Mouse (Mus musculus): ENCODE data around the gene BC028528.
A peak's percentile ranks its signal among the peaks of the same experiment; 100 is the strongest.

The BC028528 gene

GRCm38 (mm10) chr3:95905146-95905939, 13.5 kb upstream of the BC028528 start:
- DNase-seq, result peak in 1 of 2 experiments; percentile 38

- peak; percentile 55 to 62 for DNase-seq
Measured at GRCm38 (mm10) chr3:95904568-95904967, 12.8 kb upstream of the BC028528 start, which contains the start of gene Car14. TSS of gene Car14 (minus strand) at chr3:95904691.

- DNase-seq, result peak; percentile 80 to 82
Measured at GRCm38 (mm10) chr3:95903753-95904502, 12.1 kb upstream of the BC028528 start.

- peak in 1 of 2 experiments; percentile 35 for DNase-seq
Measured at GRCm38 (mm10) chr3:95902643-95903042, 10.8 kb upstream of the BC028528 start.

- DNase-seq, result peak in 1 of 2 experiments; percentile 13
Measured at GRCm38 (mm10) chr3:95902373-95902625, 10.5 kb upstream of the BC028528 start.

- peak; percentile 77 to 78 for DNase-seq
Measured at GRCm38 (mm10) chr3:95901616-95902372, 10.0 kb upstream of the BC028528 start.

- no peak for DNase-seq
Measured at GRCm38 (mm10) chr3:95899800-95900524, 8.2 kb upstream of the BC028528 start.

- DNase-seq, result peak in 1 of 2 experiments; percentile 8
Measured at GRCm38 (mm10) chr3:95895501-95895900, 3.7 kb upstream of the BC028528 start.

- DNase-seq, result peak; percentile 82 to 87
Measured at GRCm38 (mm10) chr3:95894317-95895160, 2.7 kb upstream of the BC028528 start.

GRCm38 (mm10) chr3:95893606-95894316, 2.0 kb upstream of the BC028528 start, which contains the start of gene Aph1a:
TSS of gene Aph1a (plus strand) at chr3:95893969.
- DNase-seq, result peak; percentile 97 to 99

GRCm38 (mm10) chr3:95893126-95893525, 1.3 kb upstream of the BC028528 start:
- peak in 1 of 2 experiments; percentile 14 for DNase-seq

GRCm38 (mm10) chr3:95892066-95893052, 554 bp upstream of the BC028528 start:
- DNase-seq, result peak; percentile 3 to 27

GRCm38 (mm10) chr3:95889664-95890063, 2.1 kb downstream of the BC028528 start:
- no peak for DNase-seq

- DNase-seq, result peak; percentile 75 to 77
Measured at GRCm38 (mm10) chr3:95887596-95887995, 4.2 kb downstream of the BC028528 start.

GRCm38 (mm10) chr3:95884400-95884799, 7.4 kb downstream of the BC028528 start:
- peak; percentile 65 to 73 for DNase-seq

GRCm38 (mm10) chr3:95882816-95883425, 8.9 kb downstream of the BC028528 start:
- peak; percentile 82 to 86 for DNase-seq

GRCm38 (mm10) chr3:95881979-95882815, 9.6 kb downstream of the BC028528 start, which contains the start of gene Ciart:
TSS of gene Ciart (minus strand) at chr3:95882251.
- DNase-seq, result peak; percentile 96 to 99

- DNase-seq, result no peak
Measured at GRCm38 (mm10) chr3:95879063-95879462, 12.7 kb downstream of the BC028528 start.

All from kidney, adult 8-10 months (tissue).